Mouse (Mus musculus) forebrain, embryonic 13.5 days (tissue): ENCODE results near the gene D430041D05Rik. TPM values are rescaled to one million over a fixed set of nuclear protein-coding genes. Genes with fewer than 3 reads are reported as not detected.
A peak's percentile ranks its signal among the peaks of the same experiment; 100 is the strongest.
"Not testable (repeated sequence)": the region's sequence is repeated elsewhere in the genome, so short reads cannot be mapped to it uniquely, and the experiment has no call there.

Experiments used
- ATAC-seq: fragments of 200-750 bp; cut with Nextera tagmentation; 2 replicates; pipeline ENCODE4 v1.8.0; 2017
- H3K27ac ChIP-seq: fragments of 300-500 bp; sonication (generic); 2 replicates; pipeline ENCODE4 v1.5.1; 2015; ENCODE audit warnings: inconsistent platforms, mild to moderate bottlenecking, moderate library complexity
- H3K27me3 ChIP-seq: fragments of 300-500 bp; sonication (generic); 2 replicates; pipeline ENCODE4 v1.6.1; 2015; ENCODE audit warnings: mild to moderate bottlenecking, inconsistent platforms
- H3K36me3 ChIP-seq: fragments of 300-500 bp; sonication (generic); 2 replicates; pipeline ENCODE4 v1.6.1; 2015; ENCODE audit warnings: mild to moderate bottlenecking, inconsistent platforms; ENCODE audit not compliant: poor library complexity, severe bottlenecking
- H3K4me1 ChIP-seq: fragments of 300-500 bp; sonication (generic); 2 replicates; pipeline ENCODE4 v1.6.1; 2015; ENCODE audit warnings: inconsistent platforms
- H3K4me2 ChIP-seq: fragments of 300-500 bp; sonication (generic); 2 replicates; pipeline ENCODE4 v1.6.1; 2015; ENCODE audit warnings: inconsistent platforms, mild to moderate bottlenecking, moderate library complexity
- H3K4me3 ChIP-seq: fragments of 300-500 bp; sonication (generic); 2 replicates; pipeline ENCODE4 v1.5.1; 2015; ENCODE audit warnings: mild to moderate bottlenecking, inconsistent platforms
- H3K9ac ChIP-seq: fragments of 300-500 bp; sonication (generic); 2 replicates; pipeline ENCODE4 v1.6.1; 2015; ENCODE audit warnings: mild to moderate bottlenecking, inconsistent platforms
- H3K9me3 ChIP-seq: fragments of 300-500 bp; sonication (generic); replicated peaks from 2 replicates; pipeline ENCODE4 v1.6.1; 2016; ENCODE audit warnings: inconsistent platforms
- WGBS: fragments of 180-500 bp; shearing (Covaris S2); methylation state at CpG from one replicate; pipeline ENCODE4 v1.1.7; 2015; 5-methylcytosine and 5-hydroxymethylcytosine counted together
- microRNA counts: library from miRNA; unstranded; fragments of <30 nt; microRNA quantifications from one replicate; lab custom pipeline; 2016
- microRNA-seq: library from miRNA; unstranded; fragments of <30 nt; microRNA quantifications from one replicate; pipeline ENCODE4, GENCODE M21; 2016
- polyA plus RNA-seq: library from polyadenylated mRNA; unstranded; fragments of >200 nt; fragmentation: Nextera tagmentation; extraction: Ambion mirVana; gene quantifications from 2 replicates; pipeline ENCODE4 v1.2.1, GENCODE M21; 2015

D430041D05Rik gene
- polyA plus RNA-seq, 1 experiment from 2014 or later, result 4.6 TPM

- H3K4me1 ChIP-seq, H3K9me3 ChIP-seq, H3K27me3 ChIP-seq, H3K36me3 ChIP-seq, H3K4me3 ChIP-seq, H3K4me2 ChIP-seq, H3K27ac ChIP-seq, ATAC-seq, H3K9ac ChIP-seq: not testable (repeated sequence)
- WGBS, result 96% methylated on average over 4 of the region's 4 CpGs
These were observed 313.4 kb downstream of the D430041D05Rik start for GRCm38 (mm10) chr2:104097396-104097795.

- not testable (repeated sequence) for ATAC-seq, H3K36me3 ChIP-seq, H3K4me2 ChIP-seq, H3K4me1 ChIP-seq, H3K27ac ChIP-seq, H3K4me3 ChIP-seq, H3K27me3 ChIP-seq, H3K9me3 ChIP-seq, H3K9ac ChIP-seq
- 39% methylated on average over 1 of the region's 1 CpGs for WGBS
These were observed 314.0 kb downstream of the D430041D05Rik start for GRCm38 (mm10) chr2:104096796-104097195.

GRCm38 (mm10) chr2:104096256-104096655, 314.6 kb downstream of the D430041D05Rik start:
- Histone ChIP-seq H3K36me3 (no peaks in the 10 kb centered on the region), H3K27me3 (no peaks in the 10 kb centered on the region), H3K27ac (no peak overlapping the region), H3K4me2 (peak overlapping the region; percentile 60), H3K9me3 (no peaks in the 10 kb centered on the region), H3K4me1 (peaks cover 8% of the 10 kb centered on the region), H3K4me3 (peak overlapping the region; percentile 41), H3K9ac (peak overlapping the region; percentile 58)
- 39% methylated on average over 10 of the region's 10 CpGs for WGBS
- ATAC-seq, result no peak

- H3K27ac ChIP-seq, result no peak within 1 kb of the TSS
- peak within 1 kb of the TSS; percentile 58 for H3K9ac ChIP-seq
- no peaks in the 10 kb centered on the region for H3K27me3 ChIP-seq
- H3K4me1 ChIP-seq, result peaks cover 8% of the 10 kb centered on the region
- ATAC-seq, result peak; percentile 83
- H3K4me2 ChIP-seq, result peak within 1 kb of the TSS; percentile 60
- H3K36me3 ChIP-seq, result no peaks in the 10 kb centered on the region
- H3K9me3 ChIP-seq, result no peaks in the 10 kb centered on the region
- H3K4me3 ChIP-seq, result peak within 1 kb of the TSS; percentile 41
- 5% methylated on average over 15 of the region's 15 CpGs for WGBS
These were observed 315.0 kb downstream of the D430041D05Rik start, which contains the start of gene Cd59a for GRCm38 (mm10) chr2:104095741-104096213. Gene Cd59a, plus strand, starts transcription at chr2:104095801.

- H3K9me3 ChIP-seq, result no peaks in the 10 kb centered on the region
- WGBS, result 90% methylated on average over 2 of the region's 2 CpGs
- no peaks in the 10 kb centered on the region for H3K36me3 ChIP-seq
- no peak for ATAC-seq
- H3K4me2 ChIP-seq, result no peak overlapping the region
- no peak overlapping the region for H3K27ac ChIP-seq
- no peaks in the 10 kb centered on the region for H3K27me3 ChIP-seq
- no peak overlapping the region for H3K9ac ChIP-seq
- H3K4me1 ChIP-seq, result peaks cover 8% of the 10 kb centered on the region
- no peak overlapping the region for H3K4me3 ChIP-seq
These were observed 317.5 kb downstream of the D430041D05Rik start for GRCm38 (mm10) chr2:104093305-104093704.

MicroRNAs within 50 kb of the gene (microRNA counts, 519-probe panel; counts per million panel counts)
- microRNA mmu-miR-1902 (lab: Ali Mortazavi, UCI), result 177 counts per million, percentile 53 among the panel's probes with 10 or more counts

Small RNA genes within 50 kb of the gene (microRNA-seq; reads per million reads assigned to microRNA genes)
- not detected for gene Mir1902

Other genes starting within 250 kb of the D430041D05Rik start
- gene Hipk3, start 83.4 kb upstream of the D430041D05Rik start, polyA plus RNA-seq, result 4.4 and 4.9 TPM in 2 replicates
- 117 and 118 TPM in 2 replicates for gene Cstf3, start 179.5 kb upstream of the D430041D05Rik start, polyA plus RNA-seq